Mouse (Mus musculus) fibroblast of lung, adult 2 months (primary cell): Measurements from ENCODE around the gene Zc3h10.
"Not testable (repeated sequence)": the region's sequence is repeated elsewhere in the genome, so short reads cannot be mapped to it uniquely, and the experiment has no call there.

Source experiments
- DNase-seq: peaks from one replicate; pipeline ENCODE4 v3.0.0-alpha.2; 2011; ENCODE audit warnings: low read depth

Zc3h10 gene

GRCm38 (mm10) chr10:128550144-128550823, 2.7 kb upstream of the Zc3h10 start:
- DNase-seq, result not testable (repeated sequence)

- DNase-seq, result not testable (repeated sequence)
Measured at GRCm38 (mm10) chr10:128549682-128550057, 2.1 kb upstream of the Zc3h10 start.

- DNase-seq, result peak; percentile 95
Measured at GRCm38 (mm10) chr10:128548947-128549681, 1.5 kb upstream of the Zc3h10 start, which contains the start of gene Rpl41. TSS of gene Rpl41 (minus strand) at chr10:128549305.

- not testable (repeated sequence) for DNase-seq
Measured at GRCm38 (mm10) chr10:128548051-128548791, 647 bp upstream of the Zc3h10 start.

GRCm38 (mm10) chr10:128546787-128547186, 787 bp downstream of the Zc3h10 start:
- no peak for DNase-seq

- no peak for DNase-seq
Measured at GRCm38 (mm10) chr10:128546361-128546760, 1.2 kb downstream of the Zc3h10 start.

- no peak for DNase-seq
Measured at GRCm38 (mm10) chr10:128545570-128545898, 2.0 kb downstream of the Zc3h10 start.

GRCm38 (mm10) chr10:128544674-128545569, 2.7 kb downstream of the Zc3h10 start:
- no peak for DNase-seq

- no peak for DNase-seq
Measured at GRCm38 (mm10) chr10:128544151-128544657, 3.4 kb downstream of the Zc3h10 start.

GRCm38 (mm10) chr10:128543100-128543499, 4.5 kb downstream of the Zc3h10 start:
- DNase-seq, result no peak

GRCm38 (mm10) chr10:128538340-128538870, 9.2 kb downstream of the Zc3h10 start:
- no peak for DNase-seq

- peak; percentile 82 for DNase-seq
Measured at GRCm38 (mm10) chr10:128536266-128536940, 11.2 kb downstream of the Zc3h10 start.

- DNase-seq, result no peak
Measured at GRCm38 (mm10) chr10:128535624-128536265, 11.8 kb downstream of the Zc3h10 start.

- DNase-seq, result no peak
Measured at GRCm38 (mm10) chr10:128535206-128535605, 12.4 kb downstream of the Zc3h10 start.

GRCm38 (mm10) chr10:128526366-128527356, 20.9 kb downstream of the Zc3h10 start:
- no peak for DNase-seq

- DNase-seq, result peak; percentile 100
Measured at GRCm38 (mm10) chr10:128525671-128526308, 21.8 kb downstream of the Zc3h10 start, which contains the start of gene Esyt1. TSS of gene Esyt1 (minus strand) at chr10:128525871.

GRCm38 (mm10) chr10:128524732-128525662, 22.6 kb downstream of the Zc3h10 start:
- no peak for DNase-seq
